Mouse (Mus musculus) E14TG2a.4 (cell line): ENCODE data around the gene Ccdc69.

ENCODE experiments used
- CTCF ChIP-seq: conservative IDR thresholded peaks from 2 replicates; pipeline ENCODE4 v1.5.1; 2014; ENCODE audit warnings: low read length
- POU5F1 ChIP-seq: IDR thresholded peaks from 2 replicates; pipeline ENCODE4 v1.6.1; 2014; ENCODE audit warnings: low read length, borderline replicate concordance

DNA sequence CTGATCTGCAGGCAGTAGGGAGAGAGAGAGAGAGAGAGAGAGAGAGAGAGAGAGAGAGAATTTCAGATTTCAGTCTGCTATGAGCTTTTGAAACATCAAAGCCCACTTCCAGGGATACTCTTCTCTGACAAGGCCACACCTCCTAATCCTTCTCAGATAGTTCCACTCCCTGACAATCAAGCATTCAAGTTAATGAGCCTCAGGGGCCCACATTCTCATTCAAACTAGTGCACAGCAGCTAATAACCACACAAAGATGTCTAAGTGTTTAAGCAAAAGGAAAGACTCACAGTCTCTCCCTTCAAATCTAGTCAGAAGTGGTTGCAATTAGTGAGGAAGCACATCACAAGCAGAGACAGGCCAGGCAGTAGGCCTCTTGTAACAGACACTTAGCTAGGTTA lies 42.3 kb upstream of the Ccdc69 start:
- no peak for TF ChIP-seq CTCF
- TF ChIP-seq POU5F1, result no peak
